Mouse (Mus musculus): ENCODE measurements around the gene Pde11a.

Gene Pde11a

GRCm38 (mm10) chr2:76323185-76323875, 15.2 kb downstream of the Pde11a start:
- no peak for DNase-seq (ENCODE audit: low spot score in 2 of 2)

GRCm38 (mm10) chr2:76320336-76320735, 18.2 kb downstream of the Pde11a start:
- no peak for DNase-seq (ENCODE audit: low spot score in 2 of 2)

- no peak for DNase-seq (ENCODE audit: low spot score in 2 of 2)
These were observed 19.3 kb downstream of the Pde11a start for GRCm38 (mm10) chr2:76319231-76319630.

- DNase-seq (ENCODE audit: low spot score in 2 of 2), result no peak
These were observed 50.9 kb downstream of the Pde11a start for GRCm38 (mm10) chr2:76287671-76288070.

GRCm38 (mm10) chr2:76286288-76286740, 52.3 kb downstream of the Pde11a start:
- no peak for DNase-seq (ENCODE audit: low spot score in 2 of 2)

- DNase-seq (ENCODE audit: low spot score in 2 of 2), result no peak
These were observed 53.4 kb downstream of the Pde11a start for GRCm38 (mm10) chr2:76285150-76285549.

- peak; percentile 20 to 31 for DNase-seq (ENCODE audit: low spot score in 2 of 2)
These were observed 55.0 kb downstream of the Pde11a start for GRCm38 (mm10) chr2:76283378-76284132.

GRCm38 (mm10) chr2:76269494-76269893, 69.1 kb downstream of the Pde11a start:
- DNase-seq (ENCODE audit: low spot score in 2 of 2), result no peak

- no peak for DNase-seq (ENCODE audit: low spot score in 2 of 2)
These were observed 71.2 kb downstream of the Pde11a start for GRCm38 (mm10) chr2:76267335-76267734.

- no peak for DNase-seq (ENCODE audit: low spot score in 2 of 2)
These were observed 72.0 kb downstream of the Pde11a start for GRCm38 (mm10) chr2:76266622-76267021.

GRCm38 (mm10) chr2:76264258-76264657, 74.3 kb downstream of the Pde11a start:
- DNase-seq (ENCODE audit: low spot score in 2 of 2), result no peak

GRCm38 (mm10) chr2:76262661-76263060, 75.9 kb downstream of the Pde11a start:
- no peak for DNase-seq (ENCODE audit: low spot score in 2 of 2)

- peak; percentile 59 to 65 for DNase-seq (ENCODE audit: low spot score in 2 of 2)
These were observed 83.7 kb downstream of the Pde11a start for GRCm38 (mm10) chr2:76254833-76255232.

- no peak for DNase-seq (ENCODE audit: low spot score in 2 of 2)
These were observed 87.2 kb downstream of the Pde11a start for GRCm38 (mm10) chr2:76251379-76251778.

GRCm38 (mm10) chr2:76248242-76248641, 90.3 kb downstream of the Pde11a start:
- DNase-seq (ENCODE audit: low spot score in 2 of 2), result no peak

- DNase-seq (ENCODE audit: low spot score in 2 of 2), result no peak
These were observed 99.4 kb downstream of the Pde11a start for GRCm38 (mm10) chr2:76239175-76239574.

- DNase-seq (ENCODE audit: low spot score in 2 of 2), result no peak
These were observed 100.1 kb downstream of the Pde11a start for GRCm38 (mm10) chr2:76238496-76238895.

GRCm38 (mm10) chr2:76237638-76238420, 100.7 kb downstream of the Pde11a start:
- DNase-seq (ENCODE audit: low spot score in 2 of 2), result no peak

- DNase-seq (ENCODE audit: low spot score in 2 of 2), result no peak
These were observed 118.0 kb downstream of the Pde11a start for GRCm38 (mm10) chr2:76220364-76221108.

GRCm38 (mm10) chr2:76219540-76219939, 119.0 kb downstream of the Pde11a start:
- DNase-seq (ENCODE audit: low spot score in 2 of 2), result no peak

- DNase-seq (ENCODE audit: low spot score in 2 of 2), result peak in 1 of 2 experiments; percentile 4
These were observed 122.4 kb downstream of the Pde11a start for GRCm38 (mm10) chr2:76216146-76216545.

GRCm38 (mm10) chr2:76215219-76215618, 123.4 kb downstream of the Pde11a start:
- DNase-seq (ENCODE audit: low spot score in 2 of 2), result no peak
